Mouse (Mus musculus) monocyte, adult 2 months (primary cell): ENCODE data around the gene Vamp5.
A peak's percentile ranks its signal among the peaks of the same experiment; 100 is the strongest.

Experiments
- DNase-seq, 2 experiments: peaks; one replicate each; pipeline ENCODE4 v3.0.0; 2022; ENCODE audit warnings: low spot score in 2 of 2, low read depth in 1 of 2

Vamp5 gene

DNA sequence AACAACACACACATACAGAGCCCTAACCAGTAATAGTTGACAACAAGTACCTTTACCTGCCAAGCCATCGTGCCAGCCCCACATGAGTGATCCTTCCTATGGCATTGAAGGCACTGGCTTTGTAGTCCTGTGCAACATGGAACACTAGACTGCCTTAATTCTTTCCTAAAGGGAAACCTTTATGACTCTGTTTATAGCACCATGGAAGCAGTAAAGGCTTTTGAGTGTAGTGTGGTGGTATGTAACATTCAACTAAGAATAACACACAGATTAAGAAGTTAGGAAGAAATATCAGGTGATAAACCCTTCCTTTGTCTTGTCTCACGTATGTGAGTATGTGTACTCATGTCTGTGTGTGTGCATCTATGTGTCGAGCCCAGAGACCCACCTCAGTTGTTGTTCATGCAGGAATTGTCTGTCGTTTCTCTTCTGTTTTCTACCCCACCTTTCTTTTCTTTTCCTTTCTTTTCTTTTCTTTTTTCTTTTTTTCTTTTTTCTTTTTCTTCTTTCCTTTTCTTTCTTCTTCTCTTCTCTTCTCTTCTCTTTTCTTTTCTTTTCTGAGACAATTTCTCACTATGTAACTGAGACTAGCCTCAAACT is 13.3 kb downstream of the Vamp5 start, which contains the start of gene Rnf181:
Rnf181 (minus strand) TSS at position 113 of the 600 bp plus-strand sequence.
- no peak for DNase-seq

GRCm38 (mm10) chr6:72366304-72366703 is 14.0 kb downstream of the Vamp5 start:
- no peak for DNase-seq

- no peak for DNase-seq
Observed at GRCm38 (mm10) chr6:72364985-72365384, 15.3 kb downstream of the Vamp5 start.

- DNase-seq, result no peak
Observed at GRCm38 (mm10) chr6:72364009-72364408, 16.3 kb downstream of the Vamp5 start.

DNA sequence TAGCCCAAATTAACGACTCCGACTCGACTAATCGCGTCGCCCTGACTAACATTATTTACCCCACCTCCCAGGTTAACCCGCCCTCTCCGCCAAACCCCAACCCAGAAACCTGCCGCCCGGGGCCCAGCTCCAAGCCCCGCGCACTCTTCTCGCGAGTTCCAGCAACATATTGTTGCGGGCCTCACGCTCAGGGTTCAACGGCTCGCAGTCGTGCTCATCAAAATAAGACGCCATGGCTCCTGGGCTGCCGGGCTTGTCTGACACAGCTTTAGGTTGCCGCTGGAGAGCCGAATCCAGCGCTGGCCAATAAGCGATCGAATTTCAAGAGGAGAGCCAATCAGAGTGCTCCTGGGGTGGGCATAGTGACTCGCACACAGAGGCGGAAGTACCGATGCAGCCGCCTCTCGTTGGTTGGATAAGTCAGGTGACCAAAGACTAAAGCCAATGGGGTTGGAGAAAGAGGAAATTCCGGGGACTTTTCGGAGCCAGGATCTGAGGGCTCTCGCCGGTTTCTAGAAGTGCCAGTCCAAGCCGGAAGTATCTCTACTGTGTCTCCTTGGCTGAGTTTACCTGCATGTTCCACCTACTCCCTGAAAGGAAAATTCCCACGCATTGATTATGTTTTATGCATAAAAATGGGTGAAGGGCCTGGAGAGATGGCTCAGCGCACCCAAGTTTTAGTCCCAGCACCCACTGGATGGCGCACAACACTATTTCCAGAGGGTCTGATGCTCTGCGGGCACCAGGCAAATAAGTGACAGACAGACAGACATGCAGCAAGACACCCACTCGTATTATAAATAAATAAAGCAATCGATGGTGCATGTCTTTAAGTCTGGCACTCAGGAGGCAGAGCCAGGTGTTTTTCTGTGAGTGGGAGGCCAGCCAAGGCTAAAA is 17.9 kb downstream of the Vamp5 start:
- peak; percentile 88 to 90 for DNase-seq

DNA sequence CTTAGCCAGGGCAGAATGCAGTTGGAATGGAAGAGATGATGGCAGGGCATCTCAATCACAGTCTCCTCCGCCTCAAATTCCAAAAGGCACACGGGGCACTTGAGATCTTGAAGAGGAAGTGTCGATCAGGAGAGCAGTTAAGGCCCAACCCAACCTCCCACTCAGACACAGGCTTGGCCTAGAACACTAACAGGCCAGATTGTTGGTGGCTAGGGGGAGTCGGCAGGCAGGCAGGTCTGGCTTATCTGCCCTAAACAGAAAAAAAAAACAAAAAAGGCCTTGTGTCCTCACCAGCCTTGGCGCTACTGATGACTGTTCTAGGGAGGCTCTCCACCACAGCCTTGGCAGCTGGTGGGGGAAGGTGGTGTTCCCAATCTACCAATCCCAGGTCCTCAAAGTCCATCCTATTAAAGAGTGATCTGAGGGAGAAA is 19.1 kb downstream of the Vamp5 start:
- DNase-seq, result no peak

- DNase-seq, result no peak
Observed at GRCm38 (mm10) chr6:72360599-72360935, 19.7 kb downstream of the Vamp5 start.

DNA sequence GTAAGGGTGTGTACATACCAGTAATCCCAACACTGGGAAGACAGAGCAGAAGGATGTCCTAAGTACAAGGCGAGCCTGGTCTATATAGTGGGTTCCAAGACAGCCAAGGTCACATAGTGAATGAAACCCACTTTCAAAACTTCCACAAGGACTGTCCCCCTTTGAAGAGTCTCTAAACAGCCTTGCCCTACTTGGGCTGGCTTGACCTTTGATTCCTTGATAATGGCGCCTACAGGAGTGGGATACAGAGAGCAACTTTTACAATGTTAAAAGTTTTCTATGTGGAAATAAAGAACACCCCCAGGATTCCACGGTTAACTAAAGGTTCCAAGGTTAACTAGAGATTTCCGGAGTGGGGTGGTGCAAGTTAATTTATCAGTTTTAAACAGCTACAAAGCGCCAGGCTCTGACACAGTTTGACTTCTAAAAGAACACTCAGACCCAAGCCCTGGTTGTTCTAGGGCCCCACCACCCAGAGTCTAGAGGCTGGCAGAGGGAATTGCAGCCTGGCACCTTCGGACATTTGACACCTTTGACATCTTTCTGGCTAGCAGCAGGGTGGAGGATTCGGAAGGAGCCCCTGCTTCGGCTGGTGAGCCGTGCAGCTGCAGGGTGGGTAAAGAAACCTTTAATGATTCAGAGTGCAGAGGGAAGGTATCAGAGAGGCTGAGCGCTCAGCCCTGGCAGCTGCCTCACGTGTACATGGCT is 20.2 kb downstream of the Vamp5 start:
- DNase-seq, result no peak

- no peak for DNase-seq
Observed at GRCm38 (mm10) chr6:72359343-72359742, 20.9 kb downstream of the Vamp5 start.

GRCm38 (mm10) chr6:72358086-72358764 is 22.0 kb downstream of the Vamp5 start:
- no peak for DNase-seq

DNA sequence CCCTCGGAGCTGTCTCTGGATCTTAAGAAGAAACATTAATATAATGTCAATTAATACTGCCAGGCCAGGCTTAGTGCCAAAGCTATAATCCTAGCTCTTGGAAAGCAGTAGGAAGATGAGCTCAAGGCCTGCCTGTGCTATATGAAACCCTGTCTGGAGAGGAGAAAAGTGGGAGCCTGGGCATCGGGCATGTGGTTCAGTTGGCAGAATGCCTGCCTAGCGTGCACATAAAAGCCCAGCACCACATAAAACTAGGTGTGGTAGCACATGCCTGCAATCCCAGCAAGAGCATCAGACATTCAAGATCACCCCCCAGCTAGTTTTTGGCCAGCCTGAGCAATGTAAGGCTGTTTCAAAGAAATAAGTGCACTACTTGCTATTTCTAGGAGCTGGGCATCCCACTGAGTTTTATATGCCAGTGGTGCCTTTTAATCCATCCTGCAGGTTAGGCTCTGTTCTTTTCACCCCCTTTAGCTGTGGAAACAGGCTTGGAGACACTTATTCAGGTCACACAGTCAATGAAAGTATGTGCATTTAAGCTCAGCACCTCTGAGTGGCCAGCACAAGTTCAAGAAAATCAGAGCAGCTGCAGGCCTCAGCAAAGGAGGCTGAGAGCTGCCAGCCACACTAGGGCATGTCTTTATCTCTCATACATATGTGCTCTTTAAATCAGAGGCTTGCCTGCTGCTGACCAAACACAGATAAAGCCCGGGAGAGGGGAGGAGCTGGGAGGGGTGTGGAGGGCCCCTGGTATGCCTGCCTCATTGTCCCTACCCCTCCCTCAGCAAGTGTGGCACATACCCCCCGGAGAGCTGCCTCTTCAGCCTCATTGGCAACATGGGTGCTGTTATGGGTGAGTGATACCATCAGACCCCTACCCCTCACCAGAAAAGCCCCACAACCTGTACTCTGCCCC is 22.8 kb downstream of the Vamp5 start:
- DNase-seq, result no peak

GRCm38 (mm10) chr6:72356001-72356532 is 24.2 kb downstream of the Vamp5 start:
- no peak for DNase-seq

GRCm38 (mm10) chr6:72355066-72355911 is 25.0 kb downstream of the Vamp5 start, which contains the start of gene Tmem150a:
Gene Tmem150a (plus strand): TSS chr6:72355447.
- peak in 1 of 2 experiments; percentile 9 for DNase-seq

DNA sequence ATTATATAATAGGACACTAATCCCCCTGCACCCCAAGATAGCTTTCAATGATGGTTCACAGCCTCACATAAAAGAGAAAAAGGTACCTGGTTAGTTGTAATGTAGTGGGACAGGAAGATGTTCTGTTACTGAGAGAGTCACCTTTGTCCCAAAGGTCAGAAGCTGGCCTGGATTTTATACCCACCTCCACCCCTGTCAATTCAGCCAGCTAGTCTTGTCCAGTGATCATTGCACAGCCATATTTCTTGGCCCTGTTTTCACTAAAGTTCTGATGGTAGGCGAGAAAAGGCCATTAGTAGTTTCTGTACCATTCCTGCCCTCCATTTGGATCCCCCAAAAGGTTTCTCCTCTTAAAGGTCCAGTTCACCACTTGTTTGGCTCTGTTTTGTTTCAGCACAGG is 26.2 kb downstream of the Vamp5 start:
- no peak for DNase-seq

DNA sequence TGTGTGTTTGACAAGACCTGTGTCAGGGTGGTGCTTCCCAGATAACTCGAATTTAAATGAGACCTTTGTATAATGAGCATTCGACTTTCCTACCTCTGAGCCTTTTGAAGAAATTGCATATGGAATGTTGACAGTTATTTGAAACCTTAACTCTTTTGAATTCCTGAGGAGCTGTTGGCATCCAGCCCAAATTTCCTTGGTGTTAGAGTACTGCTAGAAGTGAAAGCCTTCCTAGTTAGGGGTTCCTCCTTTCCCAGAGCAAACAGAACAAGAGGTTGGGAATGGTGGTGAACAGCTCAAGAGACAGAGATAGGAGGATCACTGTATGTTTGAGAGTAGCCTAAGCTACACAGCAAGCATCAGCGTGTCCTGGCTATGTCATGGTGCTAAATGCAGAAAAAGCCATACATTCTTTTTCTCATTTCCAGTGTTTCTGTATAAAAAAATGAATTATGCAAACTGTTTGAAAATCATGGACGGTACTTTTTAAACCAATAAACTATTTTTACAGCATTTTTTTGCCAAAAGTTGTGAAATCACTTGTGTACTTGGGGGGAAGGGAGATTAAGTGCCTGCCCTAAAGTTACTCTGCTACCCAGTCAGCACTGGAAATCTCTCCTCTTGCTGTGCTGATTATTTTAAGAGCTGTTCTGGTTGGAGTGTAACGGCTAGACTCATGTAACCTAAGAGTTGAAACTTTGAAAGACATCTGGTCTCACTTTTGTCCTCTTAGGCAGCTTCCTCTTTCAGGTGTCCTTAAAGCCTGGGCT is 27.4 kb downstream of the Vamp5 start:
- no peak for DNase-seq

GRCm38 (mm10) chr6:72350214-72350613 is 30.1 kb downstream of the Vamp5 start:
- no peak for DNase-seq

DNA sequence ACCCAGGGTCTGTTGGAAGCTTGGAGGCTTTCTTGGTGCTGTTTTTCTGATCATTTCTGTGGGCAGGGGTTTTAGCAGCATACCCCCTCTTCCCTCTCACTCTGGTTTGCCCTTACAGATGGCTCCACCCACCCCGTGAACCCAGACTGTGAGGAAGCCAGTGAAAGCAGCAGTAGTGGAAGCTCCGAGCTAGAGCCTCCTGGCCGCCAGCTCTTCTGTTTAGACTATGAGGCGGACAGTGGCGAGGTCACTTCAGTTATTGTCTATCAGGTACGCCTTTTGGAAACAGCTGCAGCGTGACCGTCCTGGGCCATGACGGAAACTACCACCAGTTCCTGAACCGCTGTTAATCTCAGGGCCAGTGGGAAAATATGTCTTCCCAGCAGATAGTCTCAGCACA is 31.9 kb downstream of the Vamp5 start:
- DNase-seq, result no peak
